Comparison of ENCODE assay signal across 8 mouse cellular contexts in the genomic region with DNA sequence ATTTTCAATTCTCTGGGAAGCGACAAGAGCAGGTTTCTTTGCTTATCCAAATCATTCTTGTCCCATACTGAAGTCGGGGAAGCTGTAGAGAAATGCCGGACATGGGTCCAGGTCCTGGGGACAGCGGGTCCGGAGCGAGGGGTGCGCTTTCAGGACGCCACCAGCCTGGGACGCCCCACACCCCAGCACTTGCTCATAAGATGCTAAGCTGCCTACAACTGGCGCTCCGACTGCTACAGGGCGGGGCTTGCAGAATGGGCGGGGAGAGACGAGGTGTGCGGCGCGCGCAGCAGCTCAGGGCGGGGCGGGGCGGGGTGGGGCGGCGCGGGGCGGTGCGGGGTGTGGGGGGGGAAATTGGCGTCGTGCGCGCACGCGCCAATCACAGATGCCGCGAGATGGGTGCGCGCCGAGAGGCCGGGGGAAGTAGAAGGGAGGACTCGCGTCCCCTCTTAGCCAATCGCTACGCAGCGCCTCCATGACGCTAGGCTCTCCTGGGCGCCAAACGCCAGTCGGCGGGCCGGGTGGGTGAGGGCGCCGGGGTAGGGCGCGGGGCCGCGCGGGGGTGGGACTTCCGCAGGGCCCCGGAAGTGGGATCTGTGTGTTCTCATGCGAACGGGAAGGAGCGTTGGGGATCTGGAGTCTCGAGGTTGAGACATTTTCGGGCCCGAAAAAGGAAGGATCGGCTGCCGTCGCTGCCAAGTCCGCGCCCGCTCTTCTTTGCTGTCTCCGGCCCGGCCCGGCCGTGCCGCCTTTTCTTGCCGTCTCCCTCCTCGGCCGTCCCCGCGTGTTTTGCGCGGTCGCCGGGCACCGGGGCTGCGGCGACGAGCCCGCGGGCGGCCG. TPM values are rescaled to one million over a fixed set of nuclear protein-coding genes. Genes with fewer than 3 reads are reported as not detected.
DNase-seq lines count a peak whose midpoint lies in the region; ATAC-seq lines count a peak whose summit lies in the region.

A gene (plus strand): TSS at position 566 of the 840 bp plus-strand sequence.

- peak; percentile 98 for DNase-seq in adipocyte (ENCODE audit: low spot score)
- peak; percentile 98 for DNase-seq in embryo, embryonic 10 days (ENCODE audit: low spot score)
- peak; percentile 99 for DNase-seq in gastrocnemius, postnatal 14 days
- DNase-seq in left cerebral cortex, postnatal 10 days (ENCODE audit: extremely low spot score in 1 of 2, low spot score in 2 of 2) = peak; percentile 93 to 99
- DNase-seq in right cerebral cortex, postnatal 25 days = peak; percentile 97
- peak; percentile 97 to 98 for DNase-seq in urinary bladder, postnatal 4 days (ENCODE audit: low spot score in 2 of 2)

- ATAC-seq in inflammation-experienced regulatory T-cells, adult 6 months = peak; percentile 97
- peak; percentile 93 for ATAC-seq in megakaryocyte-erythroid progenitor cell, adult 5-6 weeks (replicated peaks; ENCODE audit: low FRiP score, low TSS enrichment, poor library complexity, severe bottlenecking)

- intact Hi-C loops in gastrocnemius, postnatal 14 days (cut with DNase I; ENCODE audit: low total_unique reads) = loop anchor here (5.0 kb wide), 1 partner anchor 96 kb away; a partner anchor contains a TSS
- intact Hi-C loops in left cerebral cortex, postnatal 10 days (cut with DNase I) = loop anchor here (5.0 kb wide), 1 partner anchor 96 kb away; a partner anchor contains a TSS

RNA-seq across cellular contexts. Expression of the gene that starts here (rescaled TPM):
- total RNA-seq in gastrocnemius, postnatal 14 days (2021) = 10 to 100 TPM; 58.9 to 63.9 TPM
- polyA plus RNA-seq in inflammation-experienced regulatory T-cells, adult 6 months (2017; shearing (Covaris generic)) = 10 to 100 TPM; 33.8 to 37.2 (median 35.0) TPM
- 100 to 1,000 TPM; 103 TPM for total RNA-seq in left cerebral cortex, postnatal 10 days (2021)
- 76.6 and 80.3 TPM in 2 replicates for total RNA-seq in megakaryocyte-erythroid progenitor cell, adult 5-6 weeks (2014; fragmentation: Nextera tagmentation)
- total RNA-seq in megakaryocyte-erythroid progenitor cell, adult 5-6 weeks (2017) = 93.4 and 118 TPM in 2 replicates

Comparison
In these comparisons a context has a peak if more than half of its experiments do, and no peak if none do; other contexts are left out.
1. Peak in every context shown above with its lines: DNase-seq and ATAC-seq.